Mouse (Mus musculus): Measurements from ENCODE around the gene Hist4h4. TPM values are rescaled to one million over a fixed set of nuclear protein-coding genes. Genes with fewer than 3 reads are reported as not detected.

Hist4h4 gene
- polyA plus RNA-seq, 1 experiment from 2014 or later = 0.53 TPM

Small RNAs within 50 kb of the gene (microRNA-seq; reads per million reads assigned to microRNA genes)
- gene Gm44364 = not detected

Other genes starting within 250 kb of the Hist4h4 start
- 1.2 and 1.5 TPM in 2 replicates for gene Plbd1, start 142.5 kb downstream of the Hist4h4 start, polyA plus RNA-seq (2016; fragmentation: Nextera tagmentation; extraction: Ambion mirVana)
- gene Gucy2c, start 22.6 kb downstream of the Hist4h4 start, polyA plus RNA-seq (2016; fragmentation: Nextera tagmentation; extraction: Ambion mirVana) = 0.10 TPM in 1 of 2 replicates, not detected in the other
- gene H2afj, start 3.8 kb upstream of the Hist4h4 start, polyA plus RNA-seq (2016; fragmentation: Nextera tagmentation; extraction: Ambion mirVana) = 97.4 and 102 TPM in 2 replicates
- 1.4 and 3.5 TPM in 2 replicates for gene BC049715, start 23.2 kb upstream of the Hist4h4 start, polyA plus RNA-seq (2016; fragmentation: Nextera tagmentation; extraction: Ambion mirVana)
- gene Wbp11, start 23.8 kb upstream of the Hist4h4 start, polyA plus RNA-seq (2016; fragmentation: Nextera tagmentation; extraction: Ambion mirVana) = 156 and 160 TPM in 2 replicates
- 0.24 TPM in 1 of 2 replicates, not detected in the other for gene Smco3, start 31.0 kb upstream of the Hist4h4 start, polyA plus RNA-seq (2016; fragmentation: Nextera tagmentation; extraction: Ambion mirVana)
- gene Art4, start 53.3 kb upstream of the Hist4h4 start, polyA plus RNA-seq (2016; fragmentation: Nextera tagmentation; extraction: Ambion mirVana) = 1.3 and 1.4 TPM in 2 replicates
- 1.1 and 1.5 TPM in 2 replicates for gene Mgp, start 71.4 kb upstream of the Hist4h4 start, polyA plus RNA-seq (2016; fragmentation: Nextera tagmentation; extraction: Ambion mirVana)
- gene Erp27, start 117.8 kb upstream of the Hist4h4 start, polyA plus RNA-seq (2016; fragmentation: Nextera tagmentation; extraction: Ambion mirVana) = not detected in 2 replicates
- not detected in 2 replicates for gene Pde6h, start 119.4 kb upstream of the Hist4h4 start, polyA plus RNA-seq (2016; fragmentation: Nextera tagmentation; extraction: Ambion mirVana)
- gene Arhgdib, start 137.5 kb upstream of the Hist4h4 start, polyA plus RNA-seq (2016; fragmentation: Nextera tagmentation; extraction: Ambion mirVana) = 25.0 and 26.0 TPM in 2 replicates